Mouse (Mus musculus): ENCODE measurements around the gene Nup214.

DNA sequence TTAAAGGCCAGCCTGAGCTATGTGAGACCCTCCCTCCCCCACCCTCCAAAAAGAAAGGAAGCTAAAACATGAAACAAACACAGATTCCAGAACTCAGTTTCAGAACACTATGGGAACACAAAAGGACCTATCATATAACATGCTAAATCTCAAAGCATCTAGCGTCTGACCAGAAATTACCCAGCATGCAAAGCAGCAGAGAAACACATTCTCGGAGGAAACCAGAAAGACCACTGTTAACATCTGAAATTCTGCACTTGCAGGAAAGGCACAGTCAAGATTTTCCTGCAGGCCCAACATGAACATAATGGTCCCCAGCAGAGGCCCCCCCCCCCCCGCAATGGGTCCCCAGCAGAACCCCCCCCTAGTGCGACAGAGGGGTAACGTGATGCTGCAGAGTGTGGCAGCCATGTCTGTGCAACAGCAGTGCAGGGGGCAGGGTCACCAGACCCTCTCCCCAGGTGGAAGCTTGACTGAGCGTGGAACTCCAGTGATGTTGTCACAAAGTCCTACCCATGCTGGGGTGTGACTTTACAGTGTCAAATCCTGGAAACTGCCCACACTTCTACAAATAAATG is 86.1 kb downstream of the Nup214 start:
- TF ChIP-seq POLR2A (IDR thresholded peaks at IDR 0.05; ENCODE audit: low read depth, low read length) (no peak), CTCF (IDR thresholded peaks at IDR 0.05; ENCODE audit: borderline replicate concordance, insufficient read depth, low read length) (no peak)

All from embryonic fibroblast, embryonic 13.5 days (primary cell).